8 mouse cellular contexts compared by ENCODE assay signal in the genomic region with DNA sequence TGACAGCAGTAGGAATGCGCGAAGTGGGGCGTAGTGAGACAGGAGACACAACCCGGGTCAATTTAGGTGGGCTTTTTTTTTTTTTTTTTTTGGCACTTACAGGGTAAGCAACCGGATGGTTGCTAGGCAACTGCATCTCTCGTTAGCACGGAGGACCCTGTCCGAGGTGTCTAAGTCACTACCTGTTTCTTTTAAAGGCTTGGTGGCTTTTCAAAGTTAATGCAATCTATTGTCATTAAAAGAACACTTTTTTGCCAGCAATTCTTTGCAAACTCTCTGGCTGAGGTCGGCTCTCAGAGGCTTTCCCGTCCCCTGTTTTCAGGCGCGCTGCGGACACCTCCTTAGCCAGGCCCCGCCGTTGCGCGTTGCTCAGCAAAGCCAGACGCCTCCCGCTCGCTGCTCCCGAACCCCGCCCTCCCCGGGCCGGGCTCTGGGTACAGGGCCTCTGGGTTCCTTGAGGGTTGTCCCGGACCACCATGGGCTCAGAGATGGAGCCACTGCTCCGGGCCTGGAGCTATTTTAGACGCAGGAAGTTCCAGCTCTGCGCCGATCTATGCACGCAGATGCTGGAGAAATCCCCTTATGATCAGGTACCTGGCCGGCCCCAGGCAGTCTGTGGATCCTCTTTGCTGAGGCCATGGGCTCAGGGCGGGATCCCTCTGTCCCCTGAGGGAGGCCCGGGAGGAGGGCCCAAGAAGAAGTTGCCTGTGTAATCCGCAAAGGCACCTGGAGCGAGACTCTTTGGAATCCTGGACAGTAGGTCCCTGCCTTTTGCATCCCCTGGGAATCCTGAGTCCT. TPM values are rescaled to one million over a fixed set of nuclear protein-coding genes. Genes with fewer than 3 reads are reported as not detected.
DNase-seq lines count a peak whose midpoint lies in the region; ATAC-seq and TF ChIP-seq lines count a peak whose summit lies in the region.

Ttc8 (plus strand) TSS at position 381 of the 798 bp plus-strand sequence.

- H3K27me3 ChIP-seq in C2C12 (ENCODE audit: control insufficient read depth, insufficient read depth, insufficient read length) = no peaks in the 10 kb centered on the region
- no peaks in the 10 kb centered on the region for H3K27me3 ChIP-seq in heart, embryonic 11.5 days (ENCODE audit: control insufficient read depth, insufficient read depth, low read length)
- peaks cover 8% of the 10 kb centered on the region for H3K27me3 ChIP-seq in kidney, embryonic 15.5 days
- no peaks in the 10 kb centered on the region for H3K27me3 ChIP-seq in limb, embryonic 15.5 days
- no peaks in the 10 kb centered on the region for H3K27me3 ChIP-seq in midbrain, postnatal 0 days (ENCODE audit: insufficient read depth, low read length)

- H3ac ChIP-seq in C2C12 (ENCODE audit: control insufficient read depth, insufficient read length, low read depth) = peak within 1 kb of the TSS; percentile 83

- H3K79me2 ChIP-seq in C2C12 (ENCODE audit: control insufficient read depth, insufficient read depth) = peaks cover 15% of the 10 kb centered on the region

- no peaks in the 10 kb centered on the region for H3K9me3 ChIP-seq in heart, embryonic 11.5 days (replicated peaks; ENCODE audit: control insufficient read depth, low read length)
- no peaks in the 10 kb centered on the region for H3K9me3 ChIP-seq in kidney, embryonic 15.5 days (replicated peaks)
- H3K9me3 ChIP-seq in limb, embryonic 15.5 days = no peaks in the 10 kb centered on the region
- no peaks in the 10 kb centered on the region for H3K9me3 ChIP-seq in midbrain, postnatal 0 days (ENCODE audit: low read length)

- H3K9ac ChIP-seq in heart, embryonic 11.5 days (ENCODE audit: low read depth, low read length) = peak within 1 kb of the TSS; percentile 82
- H3K9ac ChIP-seq in kidney, embryonic 15.5 days = peak within 1 kb of the TSS; percentile 74
- peak within 1 kb of the TSS; percentile 77 for H3K9ac ChIP-seq in limb, embryonic 15.5 days
- H3K9ac ChIP-seq in midbrain, postnatal 0 days (replicated peaks; ENCODE audit: low read length, poor library complexity, severe bottlenecking) = peak within 1 kb of the TSS; percentile 57

- ATAC-seq in erythroid progenitor cell, adult 5-6 weeks (replicated peaks; ENCODE audit: low FRiP score, poor library complexity, severe bottlenecking) = peak; percentile 49; the same call in 1 of the 2 replicates
- peak; percentile 95 for ATAC-seq in heart, embryonic 11.5 days (replicated peaks; ENCODE audit: insufficient number of reproducible peaks, low FRiP score, low TSS enrichment)
- peak; percentile 100 for ATAC-seq in kidney, embryonic 15.5 days (replicated peaks; ENCODE audit: low FRiP score)
- ATAC-seq in limb, embryonic 15.5 days (ENCODE audit: insufficient number of reproducible peaks, low FRiP score, low TSS enrichment, low read depth) = peak; percentile 97
- ATAC-seq in midbrain, postnatal 0 days (ENCODE audit: low FRiP score) = peak; percentile 98

- no peaks in the 10 kb centered on the region for H3K36me3 ChIP-seq in C2C12 (ENCODE audit: control insufficient read depth, insufficient read depth)
- no peaks in the 10 kb centered on the region for H3K36me3 ChIP-seq in heart, embryonic 11.5 days (ENCODE audit: control insufficient read depth, insufficient read depth, low read length)
- no peaks in the 10 kb centered on the region for H3K36me3 ChIP-seq in kidney, embryonic 15.5 days
- no peaks in the 10 kb centered on the region for H3K36me3 ChIP-seq in limb, embryonic 15.5 days
- H3K36me3 ChIP-seq in midbrain, postnatal 0 days (ENCODE audit: insufficient read depth, low read length) = no peaks in the 10 kb centered on the region

- DNase-seq in brain, embryonic 18.5 days (ENCODE audit: low read depth, low spot score) = peak; percentile 83
- peak; percentile 95 for DNase-seq in midbrain, postnatal 0 days (ENCODE audit: low spot score)
- DNase-seq in spleen, postnatal 14 days (ENCODE audit: low spot score in 2 of 2) = peak; percentile 31 to 44

- WGBS in heart, embryonic 11.5 days (ENCODE audit: insufficient replicate concordance) = under 1% methylated on average over 35 of the region's 35 CpGs
- WGBS in kidney, embryonic 15.5 days = under 1% methylated on average over 35 of the region's 35 CpGs
- WGBS in limb, embryonic 15.5 days = under 1% methylated on average over 35 of the region's 35 CpGs
- 0% methylated on average over 35 of the region's 35 CpGs for WGBS in midbrain, postnatal 0 days

- no peak for TF ChIP-seq CTCF in C2C12 (IDR thresholded peaks at IDR 0.05; ENCODE audit: control insufficient read depth, insufficient read depth, insufficient read length)
- TF ChIP-seq CTCF in midbrain, postnatal 0 days (IDR thresholded peaks at IDR 0.05) = no peak

- H3K27ac ChIP-seq in heart, embryonic 11.5 days (ENCODE audit: low read depth, low read length) = peak within 1 kb of the TSS; percentile 59; the same call in 1 of the 2 replicates
- H3K27ac ChIP-seq in kidney, embryonic 15.5 days = peak within 1 kb of the TSS; percentile 73
- peak within 1 kb of the TSS; percentile 74 for H3K27ac ChIP-seq in limb, embryonic 15.5 days
- H3K27ac ChIP-seq in midbrain, postnatal 0 days (ENCODE audit: low read depth, low read length) = peak within 1 kb of the TSS; percentile 79

- H3K79me3 ChIP-seq in C2C12 (ENCODE audit: low read depth) = no peaks in the 10 kb centered on the region

- H3K4me1 ChIP-seq in heart, embryonic 11.5 days (ENCODE audit: control insufficient read depth, insufficient read depth, low read length) = no peaks in the 10 kb centered on the region
- peaks cover 8% of the 10 kb centered on the region; the same call in 1 of the 2 replicates for H3K4me1 ChIP-seq in kidney, embryonic 15.5 days
- H3K4me1 ChIP-seq in limb, embryonic 15.5 days = peaks cover 6% of the 10 kb centered on the region; the same call in 1 of the 2 replicates
- H3K4me1 ChIP-seq in midbrain, postnatal 0 days (ENCODE audit: insufficient read depth, low read length) = peaks cover 8% of the 10 kb centered on the region; the same call in 1 of the 2 replicates

- H3K4me3 ChIP-seq in C2C12 (ENCODE audit: insufficient read depth, poor library complexity, severe bottlenecking) = peak within 1 kb of the TSS; percentile 77
- peak within 1 kb of the TSS; percentile 70 for H3K4me3 ChIP-seq in heart, embryonic 11.5 days (ENCODE audit: low read depth, low read length)
- peak within 1 kb of the TSS; percentile 73 for H3K4me3 ChIP-seq in kidney, embryonic 15.5 days (replicated peaks)
- H3K4me3 ChIP-seq in limb, embryonic 15.5 days = peak within 1 kb of the TSS; percentile 69
- peak within 1 kb of the TSS; percentile 48 for H3K4me3 ChIP-seq in midbrain, postnatal 0 days (ENCODE audit: low read depth, low read length)

- peak within 1 kb of the TSS; percentile 85 for H3K4me2 ChIP-seq in heart, embryonic 11.5 days
- H3K4me2 ChIP-seq in kidney, embryonic 15.5 days = peak within 1 kb of the TSS; percentile 72
- H3K4me2 ChIP-seq in limb, embryonic 15.5 days = peak within 1 kb of the TSS; percentile 78
- H3K4me2 ChIP-seq in midbrain, postnatal 0 days (ENCODE audit: low read depth, low read length, poor library complexity, severe bottlenecking) = peak within 1 kb of the TSS; percentile 71

TF ChIP-seq in C2C12, 6 proteins besides CTCF, POLR2A, EP300 and RAD21:
- TF ChIP-seq MYOG (IDR thresholded peaks at IDR 0.05; ENCODE audit: control insufficient read depth, extremely low read depth, insufficient read length) (no peak), MAX (IDR thresholded peaks at IDR 0.05) (peak; percentile 99)

RNA-seq across cellular contexts. Expression of gene Ttc8, which starts in this region (rescaled TPM):
- 10.0 TPM for polyA plus RNA-seq in C2C12 (2012; fragmentation: generic; extraction: Trizol)
- 4.2 and 4.7 TPM in 2 replicates for total RNA-seq in erythroid progenitor cell, adult 5-6 weeks (2015; ENCODE audit: low replicate concordance)
- 0.39 TPM in 1 of 2 replicates, not detected in the other for total RNA-seq in erythroid progenitor cell, adult 5-6 weeks (2017; ENCODE audit: low replicate concordance)
- 17.4 and 17.5 TPM in 2 replicates for polyA plus RNA-seq in heart, embryonic 11.5 days (2014; fragmentation: Nextera tagmentation; extraction: Ambion mirVana)
- 32.6 TPM in 2 replicates for polyA plus RNA-seq in kidney, embryonic 15.5 days (2015; fragmentation: Nextera tagmentation; extraction: Ambion mirVana)
- 24.4 and 25.2 TPM in 2 replicates for polyA plus RNA-seq in limb, embryonic 15.5 days (2015; fragmentation: Nextera tagmentation; extraction: Ambion mirVana)
- total RNA-seq in midbrain, postnatal 0 days (2014; rRNA removed) = 22.1 and 34.3 TPM in 2 replicates
- 22.1 and 23.5 TPM in 2 replicates for polyA plus RNA-seq in midbrain, postnatal 0 days (2015; fragmentation: Nextera tagmentation; extraction: Ambion mirVana)

Comparison
In these comparisons a context has a peak if more than half of its experiments do, and no peak if none do; other contexts are left out.
1. Peak in every context shown above with its lines: DNase-seq, ATAC-seq, H3K4me3 ChIP-seq and H3K27ac ChIP-seq.
2. DNase-seq: peak in every context shown above with its lines; median percentile 95 in midbrain, postnatal 0 days; 83 in brain, embryonic 18.5 days; 38 in spleen, postnatal 14 days.
3. ATAC-seq: peak in every context shown above with its lines; median percentile 100 in kidney, embryonic 15.5 days; 98 in midbrain, postnatal 0 days; 97 in limb, embryonic 15.5 days; 95 in heart, embryonic 11.5 days; 49 in erythroid progenitor cell, adult 5-6 weeks.